Mouse (Mus musculus) layer of hippocampus, adult 11-12 months (tissue): Measurements from ENCODE around the gene Espn.

Experiments
- DNase-seq: peaks from one replicate; pipeline ENCODE4 v3.0.0; 2022; ENCODE audit warnings: low spot score

Gene Espn

GRCm38 (mm10) chr4:152146033-152146827 lies 5.9 kb downstream of the Espn start:
- no peak for DNase-seq

GRCm38 (mm10) chr4:152145473-152145872 lies 6.7 kb downstream of the Espn start:
- no peak for DNase-seq

- DNase-seq = no peak
These were observed 8.5 kb downstream of the Espn start for GRCm38 (mm10) chr4:152143632-152144031.

- no peak for DNase-seq
These were observed 10.5 kb downstream of the Espn start for GRCm38 (mm10) chr4:152141521-152142135.

GRCm38 (mm10) chr4:152140441-152140840 lies 11.7 kb downstream of the Espn start:
- DNase-seq = no peak

GRCm38 (mm10) chr4:152138497-152139260 lies 13.5 kb downstream of the Espn start:
- DNase-seq = peak; percentile 85

- no peak for DNase-seq
These were observed 15.3 kb downstream of the Espn start for GRCm38 (mm10) chr4:152136876-152137250.

GRCm38 (mm10) chr4:152136112-152136875 lies 15.9 kb downstream of the Espn start:
- no peak for DNase-seq

- no peak for DNase-seq
These were observed 16.8 kb downstream of the Espn start for GRCm38 (mm10) chr4:152135363-152135762.

GRCm38 (mm10) chr4:152134507-152134906 lies 17.7 kb downstream of the Espn start:
- no peak for DNase-seq

- no peak for DNase-seq
These were observed 19.0 kb downstream of the Espn start for GRCm38 (mm10) chr4:152133213-152133612.

GRCm38 (mm10) chr4:152132772-152133169 lies 19.4 kb downstream of the Espn start:
- no peak for DNase-seq

GRCm38 (mm10) chr4:152131809-152132771 lies 20.1 kb downstream of the Espn start:
- DNase-seq = no peak

- DNase-seq = no peak
These were observed 21.2 kb downstream of the Espn start for GRCm38 (mm10) chr4:152130771-152131653.

GRCm38 (mm10) chr4:152129395-152129930 lies 22.7 kb downstream of the Espn start:
- no peak for DNase-seq

GRCm38 (mm10) chr4:152128784-152129183 lies 23.4 kb downstream of the Espn start:
- no peak for DNase-seq

- no peak for DNase-seq
These were observed 24.3 kb downstream of the Espn start for GRCm38 (mm10) chr4:152127884-152128283.

GRCm38 (mm10) chr4:152126026-152126920 lies 25.9 kb downstream of the Espn start:
- DNase-seq = no peak
